Mouse (Mus musculus): ENCODE data around the gene Actn4.

- TF ChIP-seq CTCF (IDR thresholded peaks at IDR 0.05; ENCODE audit: borderline replicate concordance, insufficient read depth, low read depth, low read length): peak; percentile 68
- TF ChIP-seq POLR2A (IDR thresholded peaks at IDR 0.05; ENCODE audit: borderline replicate concordance, insufficient read depth, low read length): no peak
These were observed 10.4 kb upstream of the Actn4 start for GRCm38 (mm10) chr7:28972542-28972985.

Measured in cerebellum, adult 2 months (tissue).